Mouse (Mus musculus) frontal cortex, postnatal 25 days (tissue): ENCODE results near the gene Olfr1132.
"Not testable (repeated sequence)": the region's sequence is repeated elsewhere in the genome, so short reads cannot be mapped to it uniquely, and the experiment has no call there.

Source experiments
- DNase-seq, 2 experiments: peaks; one replicate each; pipeline ENCODE4 v3.0.0; 2022; ENCODE audit warnings: low spot score in 2 of 2

Olfr1132 gene

GRCm38 (mm10) chr2:87637435-87637834, at the start of gene Olfr1132:
Gene Olfr1132 (minus strand): TSS chr2:87637535.
- DNase-seq: no peak

GRCm38 (mm10) chr2:87673564-87673963, 36.2 kb upstream of the Olfr1132 start, which contains the start of gene Olfr1135:
Gene Olfr1135 (minus strand): TSS chr2:87673664.
- no peak for DNase-seq

DNA sequence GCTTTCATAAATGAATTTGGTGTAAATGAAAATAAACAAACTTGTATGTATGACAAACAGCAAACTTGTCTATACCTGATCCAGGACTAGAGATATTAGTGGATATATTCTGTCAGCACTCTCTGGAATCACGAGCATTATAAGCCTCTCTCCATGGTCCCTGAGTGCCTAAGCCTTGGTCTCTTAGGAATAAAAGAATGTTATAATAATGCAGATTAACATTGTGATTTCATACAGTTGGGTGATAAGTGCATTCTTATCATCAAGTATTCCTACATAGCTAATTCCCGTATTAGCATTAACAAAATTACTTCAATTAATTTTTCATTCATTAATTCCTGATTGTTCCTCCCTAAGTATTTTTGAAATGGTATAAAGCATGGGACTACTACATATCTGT, 21.0 kb upstream of the Olfr1132 start, which contains the start of gene Olfr1134:
TSS of gene Olfr1134 (minus strand) at position 101 of the 400 bp plus-strand sequence.
- DNase-seq: no peak

GRCm38 (mm10) chr2:87647274-87647673, 9.9 kb upstream of the Olfr1132 start, which contains the start of gene Olfr1133:
Gene Olfr1133 (minus strand): TSS chr2:87647374.
- no peak for DNase-seq

- no peak for DNase-seq
These were observed 5.1 kb upstream of the Olfr1132 start for GRCm38 (mm10) chr2:87642441-87642840.

DNA sequence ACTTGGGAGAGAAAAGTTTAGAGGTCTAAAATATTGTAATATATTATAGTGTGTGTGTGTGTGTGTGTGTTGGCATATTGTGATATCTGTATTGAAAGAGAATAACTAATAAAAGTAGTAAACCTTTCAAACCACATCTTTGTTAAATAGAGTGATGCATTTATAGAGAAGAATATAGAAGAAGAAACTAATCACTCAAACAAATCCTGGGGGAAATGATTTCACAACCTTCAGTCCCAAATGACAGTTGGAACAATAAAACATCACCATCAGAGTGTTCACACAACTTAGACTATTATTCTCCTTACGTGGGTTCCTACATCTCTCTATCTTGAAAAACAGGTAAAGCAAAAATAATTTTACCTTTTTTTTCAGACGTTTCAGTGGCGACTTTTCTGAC, 10.5 kb downstream of the Olfr1132 start, which contains the start of gene Olfr1131:
TSS of gene Olfr1131 (plus strand) at position 301 of the 400 bp plus-strand sequence.
- no peak for DNase-seq

GRCm38 (mm10) chr2:87605912-87606311, 31.4 kb downstream of the Olfr1132 start, which contains the start of gene Olfr1130:
Gene Olfr1130 (plus strand): TSS chr2:87606212.
- DNase-seq: not testable (repeated sequence)
